Mouse (Mus musculus): ENCODE measurements around the gene Ube4b.

DNA sequence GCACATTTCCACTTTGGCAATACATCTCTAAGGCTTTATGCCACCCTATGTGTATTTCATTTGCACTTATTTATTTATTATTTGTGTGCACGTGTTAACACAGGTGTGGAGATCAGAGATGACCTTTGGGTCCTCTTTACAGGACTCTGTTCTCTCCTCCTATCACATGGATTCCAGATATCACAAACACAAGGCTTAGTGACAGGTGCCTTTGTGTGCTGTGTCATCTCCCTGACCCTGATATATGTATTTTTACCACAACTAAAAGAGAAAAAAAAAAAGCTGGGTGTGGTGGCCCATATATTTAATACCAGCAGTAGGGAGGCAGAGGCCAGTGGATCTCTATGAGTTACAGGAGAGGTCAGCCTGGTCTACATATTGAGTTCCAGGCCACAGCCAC is 17.9 kb upstream of the Ube4b start:
- TF ChIP-seq CTCF (IDR thresholded peaks at IDR 0.05) (no peak), EP300 (IDR thresholded peaks at IDR 0.05) (no peak)
